Mouse (Mus musculus) spleen, postnatal 14 days (tissue): Measurements from ENCODE around the gene Pskh1.

ENCODE experiments used
- DNase-seq, 2 experiments: peaks; one replicate each; pipeline ENCODE4 v3.0.0; 2021 to 2022; ENCODE audit warnings: low spot score in 2 of 2

Pskh1 gene

GRCm38 (mm10) chr8:105900180-105900940, at the start of gene Pskh1:
TSS of gene Pskh1 (plus strand) at chr8:105900441.
- peak; percentile 86 to 92 for DNase-seq

DNA sequence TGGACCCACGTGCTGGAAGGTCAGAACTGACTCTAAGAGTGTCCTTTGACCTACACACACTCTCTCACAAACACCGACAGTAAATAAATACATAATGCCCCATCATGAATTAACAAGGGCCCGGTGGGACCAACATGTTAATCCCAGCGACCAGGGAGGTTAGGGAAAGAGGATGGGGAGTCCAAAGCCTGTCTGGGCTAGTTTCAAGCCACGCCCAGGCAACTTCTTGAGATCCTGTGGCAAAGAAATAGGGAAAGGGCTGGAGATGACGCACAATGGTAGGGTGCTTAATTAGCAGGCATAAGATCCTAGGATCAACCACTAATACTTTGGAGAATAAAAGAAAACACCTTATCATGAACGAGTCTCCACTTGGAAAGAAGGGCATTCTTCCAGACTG, 49.6 kb upstream of the Pskh1 start:
- no peak for DNase-seq

DNA sequence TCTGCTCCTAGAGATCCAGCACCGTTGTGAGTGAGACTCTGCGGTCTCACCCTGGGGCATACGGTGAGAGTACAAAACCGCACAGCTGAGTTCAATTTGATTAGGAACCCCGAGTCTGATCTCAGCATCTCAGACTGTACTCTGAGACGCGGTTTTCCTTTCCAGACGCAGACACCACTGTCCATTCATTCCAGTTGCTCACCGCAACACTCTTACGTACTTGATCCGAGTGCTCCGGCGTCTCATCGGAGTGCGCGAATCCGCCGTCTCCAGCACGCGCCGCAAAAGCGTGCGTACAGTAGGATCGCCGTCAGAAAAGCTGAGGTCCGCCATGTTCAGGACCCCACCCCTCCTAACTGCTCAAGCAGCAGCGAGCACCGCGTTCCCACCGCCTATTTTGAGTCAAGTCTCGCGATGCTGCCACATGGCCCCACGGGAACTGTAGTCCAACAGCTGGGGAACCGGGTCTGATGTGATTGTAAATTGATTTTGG, 48.5 kb upstream of the Pskh1 start:
- DNase-seq = peak; percentile 76 to 86

DNA sequence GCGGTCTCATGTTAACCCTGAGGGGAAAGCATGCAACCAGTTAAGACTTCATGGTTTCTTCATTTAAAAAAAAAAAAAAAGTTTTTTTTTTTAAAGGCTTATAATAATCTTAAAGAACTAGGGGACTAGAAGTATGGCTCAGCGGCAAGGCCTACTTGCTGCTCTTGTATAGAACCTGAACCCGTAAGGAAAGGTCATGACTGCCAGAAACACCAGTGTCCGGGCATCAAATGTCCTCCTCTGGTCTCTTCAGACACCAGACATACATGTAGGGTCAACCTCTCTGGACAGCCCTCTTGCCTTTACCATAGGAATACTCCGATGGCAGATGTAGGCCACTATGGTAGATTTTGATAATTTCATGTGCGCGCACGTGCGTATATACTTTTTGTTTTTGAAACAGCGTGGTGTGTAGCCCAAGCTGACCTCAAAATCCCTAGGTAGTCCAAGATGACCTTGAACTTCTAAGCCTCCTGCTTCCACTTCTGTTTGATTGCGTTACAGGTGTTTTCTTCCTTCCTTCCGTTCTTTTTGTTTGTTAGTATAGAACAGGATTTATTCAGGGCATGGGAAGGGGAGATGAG, 48.0 kb upstream of the Pskh1 start:
- no peak for DNase-seq

DNA sequence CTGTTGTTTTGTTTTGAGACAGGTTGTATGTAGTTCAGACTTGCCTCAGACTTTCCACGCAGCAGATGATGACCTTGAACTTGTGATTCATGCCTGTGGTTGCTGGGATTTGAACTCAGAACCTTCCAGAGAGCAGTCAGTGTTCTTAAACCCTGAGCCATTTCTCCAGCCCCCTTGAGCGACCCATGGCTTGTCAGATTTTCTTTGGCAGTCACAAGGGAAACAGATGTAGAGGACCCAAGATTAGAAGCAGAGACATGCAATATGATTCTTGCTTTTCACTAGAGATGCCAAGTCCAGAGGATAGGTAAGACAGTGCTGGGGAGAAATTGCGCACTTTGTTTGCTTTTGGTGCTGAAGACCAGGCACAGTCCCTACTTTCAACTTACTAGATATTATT, 47.1 kb upstream of the Pskh1 start, which contains the start of gene Cenpt:
TSS of gene Cenpt (minus strand) at position 101 of the 400 bp plus-strand sequence.
- no peak for DNase-seq

- DNase-seq = no peak
Measured at GRCm38 (mm10) chr8:105854303-105854702, 45.9 kb upstream of the Pskh1 start.

DNA sequence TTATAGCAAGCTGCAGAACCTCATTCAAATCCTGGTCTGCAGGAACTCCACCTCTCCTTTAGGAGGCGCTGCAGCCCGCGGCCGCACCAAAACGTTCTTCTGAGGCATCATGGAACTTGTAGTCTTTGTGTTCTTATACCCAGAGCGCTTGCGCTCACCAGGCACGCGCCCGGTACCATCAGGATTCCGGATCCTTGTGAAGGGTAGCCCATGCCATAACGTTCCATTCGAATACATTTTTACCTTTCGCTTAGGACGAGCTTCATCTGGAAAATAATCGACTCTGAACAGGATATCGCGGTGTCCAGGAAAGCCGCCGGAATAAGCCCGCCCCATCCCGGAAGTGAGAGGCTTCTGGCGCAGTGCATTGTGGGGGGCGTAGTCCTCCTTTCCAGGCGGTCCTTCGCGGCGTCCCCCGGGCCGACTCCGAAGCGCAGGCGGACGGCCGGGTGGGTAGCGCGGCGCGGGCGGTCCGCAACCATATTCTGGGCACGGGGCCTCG, 45.5 kb upstream of the Pskh1 start, which contains the start of gene Thap11:
TSS of gene Thap11 (plus strand) at position 418 of the 502 bp plus-strand sequence.
- DNase-seq = peak; percentile 84 to 92

GRCm38 (mm10) chr8:105855248-105856167, 44.7 kb upstream of the Pskh1 start:
- DNase-seq = peak; percentile 34 to 55

- no peak for DNase-seq
Measured at GRCm38 (mm10) chr8:105856168-105856835, 43.9 kb upstream of the Pskh1 start.

DNA sequence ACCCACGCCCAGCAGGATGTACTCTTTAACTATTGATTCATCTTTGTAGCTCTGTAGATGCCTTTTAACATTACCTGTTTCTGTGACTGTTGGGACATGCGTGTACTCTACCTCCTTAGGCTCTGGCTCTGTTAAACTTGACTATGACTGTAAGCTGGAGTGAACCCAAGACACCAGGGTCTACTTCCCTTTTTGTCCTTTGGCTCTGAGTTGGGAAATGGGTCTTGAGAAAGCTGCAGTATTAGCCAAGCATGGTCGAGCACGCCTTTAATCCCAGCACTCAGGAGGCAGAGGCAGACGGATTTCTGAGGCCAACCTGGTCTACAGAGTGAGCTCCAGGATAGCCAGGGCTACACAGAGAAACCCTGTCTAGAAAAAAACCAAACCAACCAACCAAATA, 41.7 kb upstream of the Pskh1 start:
- DNase-seq = no peak

GRCm38 (mm10) chr8:105859314-105859713, 40.9 kb upstream of the Pskh1 start:
- DNase-seq = no peak

- DNase-seq = peak; percentile 79 to 83
Measured at GRCm38 (mm10) chr8:105860143-105860981, 39.9 kb upstream of the Pskh1 start, which contains the start of gene Nutf2. TSS of gene Nutf2 (plus strand) at chr8:105860580.

DNA sequence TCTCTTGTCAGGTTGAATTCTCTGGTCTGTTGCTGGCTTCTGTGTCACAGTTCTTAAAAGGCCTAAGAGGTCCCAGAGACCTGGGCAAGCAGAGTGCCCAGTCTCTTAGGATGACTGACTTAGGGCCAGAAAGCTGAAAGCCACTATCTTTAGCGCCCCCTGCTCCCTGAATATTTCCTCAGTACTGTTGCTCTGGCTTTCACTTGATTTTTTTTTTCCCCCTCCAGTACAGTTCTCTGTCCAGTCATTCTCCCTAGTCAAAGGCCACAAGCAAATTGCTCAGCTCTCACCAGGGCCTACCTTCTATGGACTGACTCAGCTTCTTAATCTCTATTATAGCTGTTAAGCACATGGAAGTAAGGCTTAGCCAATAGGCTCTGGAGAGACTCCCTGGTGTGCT, 38.3 kb upstream of the Pskh1 start:
- DNase-seq = no peak

GRCm38 (mm10) chr8:105866364-105867029, 33.7 kb upstream of the Pskh1 start:
- no peak for DNase-seq

DNA sequence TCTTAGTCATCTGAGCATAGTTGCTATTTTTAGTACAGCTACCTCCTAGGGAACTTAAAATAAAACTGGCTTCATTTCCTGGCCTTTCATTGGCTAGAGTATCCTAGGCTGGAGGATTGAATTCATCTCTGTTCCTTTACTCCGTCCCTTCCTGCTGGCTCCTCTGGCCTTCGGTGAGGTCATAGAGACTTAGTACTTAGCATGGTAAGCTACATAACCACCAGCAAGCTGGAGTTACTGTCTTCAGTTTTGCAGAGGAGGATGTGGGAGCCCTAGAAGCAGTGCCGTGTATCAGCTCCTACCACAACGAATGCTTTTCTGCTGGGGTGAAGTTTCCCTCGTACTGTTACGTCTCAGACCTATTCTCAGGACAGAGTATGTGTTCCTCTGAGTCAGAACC, 25.9 kb upstream of the Pskh1 start:
- no peak for DNase-seq

DNA sequence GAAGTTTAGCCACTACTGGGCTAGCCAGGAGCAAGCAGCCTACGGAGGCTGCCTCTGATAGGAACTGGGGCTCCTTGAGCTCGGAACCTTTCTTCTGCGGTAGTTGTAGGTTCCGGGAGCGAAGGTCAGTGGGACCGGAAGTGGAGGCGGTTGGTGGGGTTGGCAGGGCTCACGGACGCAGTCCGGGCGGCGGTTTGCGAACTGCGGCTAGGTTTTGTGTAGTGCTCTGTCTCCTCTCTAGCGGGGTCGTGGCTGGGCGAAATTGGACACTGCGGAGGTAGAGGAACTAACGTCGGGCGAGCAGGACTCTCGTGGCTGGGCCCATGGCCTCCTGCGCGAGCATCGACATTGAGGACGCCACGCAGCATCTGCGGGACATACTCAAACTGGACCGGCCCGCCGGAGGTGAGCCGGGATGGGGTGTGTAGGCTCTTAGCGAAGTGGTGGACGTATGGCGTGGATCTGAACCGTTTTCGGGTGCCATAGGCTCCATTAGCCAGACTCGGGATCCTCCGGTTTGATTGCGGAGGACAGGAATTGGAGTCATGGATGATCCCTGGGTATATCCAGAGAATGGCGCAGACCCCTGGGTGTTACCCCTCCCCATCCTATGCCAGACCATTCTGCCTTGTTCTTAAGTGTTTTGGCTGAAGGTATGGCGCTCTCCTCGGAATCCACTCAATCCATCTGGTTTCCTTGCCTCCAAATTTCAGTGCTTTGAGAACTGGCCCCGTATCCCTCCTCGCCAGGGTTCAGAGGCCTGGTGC, 19.3 kb upstream of the Pskh1 start, which contains the start of gene Edc4:
TSS of gene Edc4 (plus strand) at position 128 of the 767 bp plus-strand sequence.
- peak; percentile 81 to 90 for DNase-seq

DNA sequence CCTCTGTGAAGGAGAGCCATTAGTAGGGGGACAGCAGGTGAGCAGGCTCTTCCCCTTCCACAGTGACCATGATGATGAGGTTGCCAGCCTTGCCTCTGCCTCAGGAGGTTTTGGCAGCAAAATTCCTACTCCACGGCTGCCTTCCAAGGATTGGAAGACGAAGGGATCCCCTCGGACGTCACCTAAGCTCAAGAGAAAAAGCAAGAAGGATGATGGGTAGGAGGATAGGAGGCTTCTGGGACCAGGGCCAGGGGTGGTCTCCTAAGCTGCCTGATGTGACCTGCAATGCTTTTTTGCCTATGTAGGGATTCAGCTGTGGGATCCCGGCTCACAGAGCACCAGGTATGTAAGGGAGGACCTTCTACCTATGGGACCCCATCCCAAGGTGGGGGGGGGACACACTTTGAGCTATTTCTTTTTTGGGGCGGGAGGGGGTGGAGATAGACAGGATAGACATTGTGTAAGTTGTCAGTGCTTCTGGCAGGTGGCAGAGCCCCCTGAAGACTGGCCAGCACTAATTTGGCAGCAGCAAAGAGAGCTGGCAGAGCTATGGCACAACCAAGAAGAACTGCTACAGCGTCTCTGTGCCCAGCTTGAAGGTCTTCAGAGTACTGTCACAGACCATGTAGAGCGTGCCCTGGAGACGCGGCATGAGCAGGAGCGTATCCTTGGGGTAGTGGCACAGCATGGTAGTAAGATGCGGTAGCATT, 10.3 kb upstream of the Pskh1 start:
- no peak for DNase-seq

DNA sequence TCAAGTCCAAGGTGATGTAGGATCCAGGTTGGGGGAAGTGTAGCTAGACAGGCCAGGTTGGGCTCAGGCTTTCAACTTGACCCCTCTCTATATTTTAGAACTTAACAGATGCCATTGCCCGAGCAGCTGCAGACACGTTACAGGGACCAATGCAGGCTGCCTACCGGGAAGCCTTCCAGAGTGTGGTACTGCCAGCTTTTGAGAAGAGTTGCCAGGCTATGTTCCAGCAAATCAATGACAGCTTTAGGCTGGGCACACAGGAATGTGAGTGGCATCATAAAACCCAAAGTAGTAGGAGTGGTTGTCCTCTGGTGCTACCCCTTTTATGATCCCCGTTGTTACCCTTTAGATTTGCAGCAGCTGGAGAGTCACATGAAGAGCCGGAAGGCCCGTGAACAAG, 9.4 kb upstream of the Pskh1 start:
- no peak for DNase-seq
